Mouse (Mus musculus) E14TG2a.4 (cell line): ENCODE data around the gene Lrrc75a.

Experiments used
- H3K27me3 ChIP-seq: 2 replicates; pipeline ENCODE4 v1.6.1; 2014; ENCODE audit warnings: low read length, control low read depth; ENCODE audit not compliant: insufficient read depth
- H3K36me3 ChIP-seq: 2 replicates; pipeline ENCODE4 v1.6.1; 2014; ENCODE audit warnings: low read length, control low read depth; ENCODE audit not compliant: insufficient read depth
- H3K4me1 ChIP-seq: replicated peaks from 2 replicates; pipeline ENCODE4 v1.6.1; 2014; ENCODE audit warnings: low read depth, low read length, control low read depth
- H3K4me3 ChIP-seq: replicated peaks from 2 replicates; pipeline ENCODE4 v1.5.1; 2014; ENCODE audit warnings: mild to moderate bottlenecking, low read length
- H3K9me3 ChIP-seq: 2 replicates; pipeline ENCODE4 v1.6.1; 2014; ENCODE audit warnings: low read length, control low read depth
- CTCF ChIP-seq: conservative IDR thresholded peaks from 2 replicates; pipeline ENCODE4 v1.5.1; 2014; ENCODE audit warnings: low read length
- NANOG ChIP-seq: IDR thresholded peaks from 2 replicates; pipeline ENCODE4 v1.6.1; 2014; ENCODE audit warnings: borderline replicate concordance, low read length, mixed read lengths
- POU5F1 ChIP-seq: IDR thresholded peaks from 2 replicates; pipeline ENCODE4 v1.6.1; 2014; ENCODE audit warnings: low read length, borderline replicate concordance

Gene Lrrc75a

GRCm38 (mm10) chr11:62635406-62635805 lies 12.9 kb downstream of the Lrrc75a start:
- Histone ChIP-seq H3K27me3 (no peaks in the 10 kb centered on the region), H3K4me1 (peaks cover 55% of the 10 kb centered on the region), H3K4me3 (no peak overlapping the region), H3K9me3 (no peaks in the 10 kb centered on the region), H3K36me3 (peaks cover 10% of the 10 kb centered on the region; the same call in 1 of the 2 replicates)
- TF ChIP-seq CTCF (no peak), POU5F1 (no peak), NANOG (no peak)

GRCm38 (mm10) chr11:62631138-62631537 lies 17.2 kb downstream of the Lrrc75a start:
- no peaks in the 10 kb centered on the region for H3K36me3 ChIP-seq
- H3K27me3 ChIP-seq = no peaks in the 10 kb centered on the region
- peak overlapping the region; percentile 29; the same call in 1 of the 2 replicates for H3K4me3 ChIP-seq
- H3K4me1 ChIP-seq = peaks cover 38% of the 10 kb centered on the region
- TF ChIP-seq NANOG = no peak
- TF ChIP-seq CTCF = no peak
- TF ChIP-seq POU5F1 = no peak
- H3K9me3 ChIP-seq = no peaks in the 10 kb centered on the region

DNA sequence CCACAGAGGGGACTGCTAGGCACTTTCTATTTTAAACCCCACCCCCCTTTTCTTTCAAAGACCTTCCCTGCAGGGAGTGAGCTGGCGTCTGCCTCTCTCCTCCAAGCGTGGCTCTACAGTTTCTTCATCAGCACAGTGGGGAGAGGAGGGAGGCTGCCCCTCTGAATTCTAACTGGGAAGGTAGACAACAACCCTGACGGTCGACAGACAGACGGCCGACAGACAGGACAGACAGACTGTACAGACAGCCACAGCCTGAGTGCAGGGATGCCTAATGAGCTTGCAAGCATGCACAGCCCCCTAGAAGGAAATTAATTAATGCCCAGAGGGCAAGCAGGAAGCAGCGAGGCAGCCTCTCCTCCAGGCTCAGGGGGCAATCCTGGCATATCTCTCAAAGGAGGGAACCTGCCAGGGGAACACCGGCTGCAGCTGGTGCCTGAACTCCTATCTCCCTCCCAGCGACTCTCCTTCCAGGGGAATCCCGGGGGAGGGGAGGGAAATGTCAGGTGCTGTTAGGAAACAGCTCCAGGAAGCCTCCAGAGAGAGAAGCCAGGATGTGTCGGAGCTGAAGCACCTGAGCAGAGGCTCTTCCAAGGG lies 18.0 kb downstream of the Lrrc75a start:
- TF ChIP-seq NANOG = no peak
- TF ChIP-seq POU5F1 = no peak
- no peak for TF ChIP-seq CTCF
- H3K9me3 ChIP-seq = no peaks in the 10 kb centered on the region
- no peaks in the 10 kb centered on the region for H3K27me3 ChIP-seq
- H3K4me1 ChIP-seq = peaks cover 36% of the 10 kb centered on the region
- no peaks in the 10 kb centered on the region for H3K36me3 ChIP-seq
- peak overlapping the region; percentile 71 for H3K4me3 ChIP-seq

DNA sequence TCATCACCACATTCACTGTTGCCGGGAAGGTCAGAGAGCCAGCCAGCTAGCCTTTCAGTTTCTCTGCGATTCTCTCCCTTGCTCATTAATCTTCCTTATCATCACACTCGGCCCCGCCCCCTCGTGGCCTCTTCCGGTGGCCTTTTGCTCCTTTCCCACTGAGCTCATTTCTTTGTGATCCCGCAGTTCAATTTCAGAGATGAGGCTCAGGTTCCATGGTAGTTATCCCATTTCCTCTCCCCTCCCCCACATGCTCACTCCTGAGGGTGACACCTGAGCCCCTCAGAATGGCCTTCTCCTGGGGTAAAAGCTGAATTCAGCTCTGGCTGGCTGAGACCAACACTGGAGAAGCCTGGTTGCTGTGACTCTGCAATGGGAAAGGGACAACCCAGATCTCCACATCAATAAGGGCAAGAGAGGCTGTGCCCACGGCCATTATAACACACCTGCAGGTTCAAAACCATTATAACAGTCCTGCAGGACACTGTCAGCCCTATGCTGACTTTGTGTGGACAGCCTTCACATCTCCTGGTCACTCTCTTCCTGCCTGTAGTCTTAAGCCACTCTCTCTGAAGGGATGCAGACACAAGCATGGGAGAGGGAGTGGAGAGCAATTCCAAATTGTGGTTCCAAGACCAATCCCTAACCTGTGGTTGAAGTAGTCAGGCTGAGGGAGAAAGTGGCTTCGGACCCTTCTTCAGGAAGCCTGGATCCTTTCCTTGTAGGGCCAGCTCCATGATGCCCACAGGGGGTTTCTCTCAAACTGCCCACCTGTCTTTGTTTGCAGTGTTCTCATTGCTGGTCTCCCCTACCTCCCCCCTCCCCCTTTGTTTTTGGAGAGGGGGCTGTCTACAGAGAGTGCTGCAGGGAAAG lies 18.7 kb downstream of the Lrrc75a start:
- TF ChIP-seq NANOG (no peak), POU5F1 (no peak), CTCF (no peak)
- H3K9me3 ChIP-seq = no peaks in the 10 kb centered on the region
- peaks cover 41% of the 10 kb centered on the region for H3K4me1 ChIP-seq

DNA sequence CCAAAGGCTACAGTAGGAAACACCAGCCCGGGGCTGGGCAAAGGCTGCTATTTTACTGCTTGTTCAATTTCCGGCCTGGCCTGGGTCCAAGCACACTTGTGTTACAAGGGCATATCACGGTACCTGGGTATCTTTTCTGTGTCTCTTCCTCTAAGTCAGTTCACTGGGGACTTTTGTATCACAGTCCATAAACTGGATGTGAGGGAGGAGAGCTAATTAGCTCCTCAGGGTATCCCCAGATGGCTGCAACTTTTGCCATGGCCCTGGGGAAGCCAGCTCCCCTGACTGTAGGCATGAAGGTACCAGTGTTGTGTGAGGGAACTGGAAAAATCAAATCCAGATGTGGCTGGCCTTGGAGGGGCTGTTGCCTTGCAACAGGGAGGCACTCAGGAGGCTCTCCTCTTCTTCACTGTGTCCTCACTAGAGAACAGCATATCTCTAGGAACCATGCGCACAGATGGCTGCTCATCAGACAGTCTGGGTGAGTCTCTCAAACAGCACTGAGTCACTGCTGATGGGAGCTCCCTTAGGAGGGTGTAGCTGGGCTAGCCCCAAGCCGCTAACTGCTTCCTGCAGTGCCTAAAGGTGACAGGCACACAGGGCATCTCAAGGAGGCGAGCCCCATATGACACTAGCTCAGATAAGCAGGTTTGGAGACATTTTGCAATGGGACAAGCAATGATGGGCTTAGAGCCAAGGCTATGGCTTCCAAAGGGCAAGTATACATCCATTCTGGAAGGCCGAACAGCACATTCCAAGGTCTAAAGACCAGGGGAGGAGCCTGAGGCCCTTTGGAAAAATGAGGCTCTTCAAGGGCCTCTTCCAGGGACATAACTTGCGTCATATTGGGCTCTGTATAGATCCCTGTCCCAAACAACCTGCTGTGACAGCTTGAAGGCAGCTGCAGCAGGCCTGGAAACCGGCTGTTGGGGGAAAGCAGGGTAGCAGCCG lies 23.7 kb downstream of the Lrrc75a start:
- H3K4me3 ChIP-seq = no peak overlapping the region
- peaks cover 50% of the 10 kb centered on the region for H3K4me1 ChIP-seq
- H3K36me3 ChIP-seq = peaks cover 2% of the 10 kb centered on the region; the same call in 1 of the 2 replicates
- TF ChIP-seq NANOG = no peak
- no peak for TF ChIP-seq POU5F1
- TF ChIP-seq CTCF = no peak
- H3K27me3 ChIP-seq = no peaks in the 10 kb centered on the region
- H3K9me3 ChIP-seq = no peaks in the 10 kb centered on the region

More for the DNA sequence above, 18.7 kb downstream of the Lrrc75a start:
- no peaks in the 10 kb centered on the region for H3K36me3 ChIP-seq
- no peaks in the 10 kb centered on the region for H3K27me3 ChIP-seq
- peak overlapping the region; percentile 71 for H3K4me3 ChIP-seq

DNA sequence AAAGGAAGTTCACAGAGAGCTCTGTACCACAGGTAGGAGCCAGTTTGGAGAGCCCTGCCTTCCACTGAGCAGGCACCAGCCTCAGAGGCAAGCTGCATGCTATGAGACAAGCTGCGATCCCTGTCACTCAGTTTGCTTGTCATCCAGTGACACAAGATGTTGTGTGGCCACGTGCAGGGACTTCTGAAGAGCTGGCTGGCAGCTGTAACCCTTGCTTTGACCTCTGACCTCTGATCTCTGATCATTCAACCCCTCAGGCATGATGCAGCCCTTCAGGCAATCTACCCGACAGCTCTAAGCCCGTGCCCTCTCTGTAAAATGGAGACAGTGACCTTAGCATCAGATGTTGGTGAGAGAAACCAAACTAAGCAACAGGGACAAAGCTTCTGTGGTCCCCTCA lies 25.5 kb downstream of the Lrrc75a start:
- no peaks in the 10 kb centered on the region for H3K27me3 ChIP-seq
- no peak for TF ChIP-seq NANOG
- no peak for TF ChIP-seq POU5F1
- TF ChIP-seq CTCF = no peak
- H3K9me3 ChIP-seq = no peaks in the 10 kb centered on the region
- peaks cover 37% of the 10 kb centered on the region for H3K4me1 ChIP-seq
- H3K36me3 ChIP-seq = peaks cover 12% of the 10 kb centered on the region
- no peak overlapping the region for H3K4me3 ChIP-seq

GRCm38 (mm10) chr11:62621586-62622283 lies 26.6 kb downstream of the Lrrc75a start:
- Histone ChIP-seq H3K36me3 (peaks cover 15% of the 10 kb centered on the region), H3K27me3 (no peaks in the 10 kb centered on the region), H3K4me3 (no peak overlapping the region), H3K4me1 (peaks cover 37% of the 10 kb centered on the region), H3K9me3 (no peaks in the 10 kb centered on the region)
- TF ChIP-seq CTCF (no peak), POU5F1 (no peak), NANOG (no peak)

DNA sequence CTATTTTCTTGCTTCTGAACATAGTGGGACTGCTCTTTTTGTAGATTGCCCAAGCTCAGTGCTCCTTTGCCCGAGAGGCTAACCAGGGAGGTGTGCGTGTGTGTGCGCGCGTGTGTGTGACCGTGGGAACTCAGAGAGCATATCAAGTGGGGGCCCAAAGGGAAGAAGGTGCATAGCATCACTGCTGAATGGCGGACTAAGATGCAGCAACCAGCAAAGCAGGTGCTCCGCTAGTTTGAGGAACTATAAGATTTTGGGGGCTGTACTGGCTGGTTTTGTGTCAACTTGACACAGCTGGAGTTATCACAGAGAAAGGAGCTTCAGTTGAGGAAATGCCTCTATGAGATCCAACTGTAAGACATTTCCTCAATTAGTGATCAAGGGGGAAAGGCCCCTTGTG lies 27.2 kb downstream of the Lrrc75a start:
- Histone ChIP-seq H3K27me3 (no peaks in the 10 kb centered on the region), H3K9me3 (no peaks in the 10 kb centered on the region), H3K36me3 (peaks cover 15% of the 10 kb centered on the region), H3K4me3 (no peak overlapping the region), H3K4me1 (peaks cover 37% of the 10 kb centered on the region)
- TF ChIP-seq POU5F1 = no peak
